Mouse (Mus musculus) MEL (cell line): ENCODE measurements at regions not wholly inside any gene's neighbourhood (a gene's known extent, or its start where the extent isn't known, plus 50 kb on each side); places are given as distances from the start of the nearest gene placed in this dataset.

Experiments used
- DNase-seq: peaks from one replicate; pipeline ENCODE4 v3.0.0; 2011; ENCODE audit warnings: low read depth, low spot score
- H3K27ac ChIP-seq: 2 replicates; pipeline ENCODE4 v1.5.1; 2012; ENCODE audit warnings: low read depth, mild to moderate bottlenecking, control low read depth, low read length, moderate library complexity; ENCODE audit not compliant: control insufficient read depth
- H3K27me3 ChIP-seq, 2 experiments: fragments of 150-350 bp in 1 of 2; sonication (generic) in 1 of 2; 2 replicates each; pipeline ENCODE4 v1.6.1; 2012; ENCODE audit warnings: low read length in 2 of 2, mild to moderate bottlenecking in 2 of 2, improper control_type of control experiment in 1 of 2, moderate library complexity in 1 of 2; ENCODE audit not compliant: insufficient read depth in 2 of 2, control insufficient read depth in 1 of 2
- H3K36me3 ChIP-seq, 2 experiments: 2 replicates each; pipeline ENCODE4 v1.6.1; 2012 to 2014; ENCODE audit warnings: low read length in 2 of 2, improper control_type of control experiment in 1 of 2, inconsistent platforms in 1 of 2, mild to moderate bottlenecking in 1 of 2; ENCODE audit not compliant: insufficient read depth in 2 of 2, control insufficient read depth in 1 of 2
- H3K4me1 ChIP-seq, 2 experiments: fragments of 150-350 bp in 1 of 2; sonication (generic) in 1 of 2; 2 replicates each; pipeline ENCODE4 v1.6.1; 2012; ENCODE audit warnings: low read length in 2 of 2, improper control_type of control experiment in 1 of 2, mild to moderate bottlenecking in 1 of 2; ENCODE audit not compliant: insufficient read depth in 2 of 2, control insufficient read depth in 1 of 2
- H3K4me3 ChIP-seq, 2 experiments: fragments of 150-350 bp in 1 of 2; sonication (generic) in 1 of 2; 2 replicates each; pipeline ENCODE4 v1.5.1; 2012; ENCODE audit warnings: low read depth in 2 of 2, low read length in 2 of 2, mild to moderate bottlenecking in 2 of 2, moderate library complexity in 2 of 2, control low read depth in 1 of 2, improper control_type of control experiment in 1 of 2; ENCODE audit not compliant: control insufficient read depth in 1 of 2, insufficient read depth in 1 of 2
- H3K79me2 ChIP-seq: 2 replicates; pipeline ENCODE4 v1.6.1; 2012; ENCODE audit warnings: mild to moderate bottlenecking, low read length, moderate library complexity; ENCODE audit not compliant: control insufficient read depth, poor library complexity, insufficient read depth
- H3K9ac ChIP-seq: 2 replicates; pipeline ENCODE4 v1.6.1; 2012; ENCODE audit warnings: low read depth, mild to moderate bottlenecking, control low read depth, low read length, moderate library complexity; ENCODE audit not compliant: control insufficient read depth, poor library complexity, severe bottlenecking
- H3K9me3 ChIP-seq: fragments of 150-350 bp; sonication (generic); replicated peaks from 2 replicates; pipeline ENCODE4 v1.6.1; 2012; ENCODE audit warnings: mild to moderate bottlenecking, low read length, improper control_type of control experiment, moderate library complexity; ENCODE audit not compliant: insufficient read depth
- BHLHE40 ChIP-seq: IDR thresholded peaks from 2 replicates; pipeline ENCODE4 v1.6.1; 2012; ENCODE audit warnings: low read depth, mild to moderate bottlenecking, inconsistent platforms, low read length, improper control_type of control experiment, borderline replicate concordance
- CHD1 ChIP-seq: IDR thresholded peaks from 2 replicates; pipeline ENCODE4 v1.6.1; 2012; ENCODE audit warnings: low read depth, mild to moderate bottlenecking, inconsistent platforms, low read length, improper control_type of control experiment
- CHD2 ChIP-seq: IDR thresholded peaks from 2 replicates; pipeline ENCODE4 v1.6.1; 2011; ENCODE audit warnings: low read length, improper control_type of control experiment
- CTCF ChIP-seq, 3 experiments: IDR thresholded peaks in 2 of 3; conservative IDR thresholded peaks in 1 of 3; 2 replicates each; pipeline ENCODE4 v1.5.1; 2011 to 2012; ENCODE audit warnings: low read length in 3 of 3, low read depth in 2 of 3, mild to moderate bottlenecking in 2 of 3, improper control_type of control experiment in 1 of 3, inconsistent platforms in 1 of 3, mixed read lengths in 1 of 3, moderate library complexity in 1 of 3; ENCODE audit not compliant: control insufficient read depth in 1 of 3, insufficient read depth in 1 of 3, poor library complexity in 1 of 3, severe bottlenecking in 1 of 3
- E2F4 ChIP-seq: IDR thresholded peaks from 2 replicates; pipeline ENCODE4 v1.6.1; 2011; ENCODE audit warnings: low read depth, low read length, improper control_type of control experiment, borderline replicate concordance
- EP300 ChIP-seq, 2 experiments: IDR thresholded peaks; 2 replicates each; pipeline ENCODE4 v1.6.1; 2011; ENCODE audit warnings: improper control_type of control experiment in 2 of 2, low read length in 2 of 2, low read depth in 1 of 2, mild to moderate bottlenecking in 1 of 2
- GABPA ChIP-seq: IDR thresholded peaks from 2 replicates; pipeline ENCODE4 v1.6.1; 2012; ENCODE audit warnings: low read depth, mild to moderate bottlenecking, inconsistent platforms, low read length, improper control_type of control experiment, moderate library complexity
- GATA1 ChIP-seq: IDR thresholded peaks from 2 replicates; pipeline ENCODE4 v1.6.1; 2011; ENCODE audit warnings: low read depth, low read length, improper control_type of control experiment
- HCFC1 ChIP-seq: IDR thresholded peaks from 2 replicates; pipeline ENCODE4 v1.6.1; 2012; ENCODE audit warnings: low read depth, mild to moderate bottlenecking, inconsistent platforms, low read length, improper control_type of control experiment, moderate library complexity
- JUND ChIP-seq: IDR thresholded peaks from 2 replicates; pipeline ENCODE4 v1.6.1; 2011; ENCODE audit warnings: low read depth, mild to moderate bottlenecking, improper control_type of control experiment, low read length
- KAT2A ChIP-seq: conservative IDR thresholded peaks from 2 replicates; pipeline ENCODE4 v1.6.1; 2012; ENCODE audit warnings: low read depth, low read length, improper control_type of control experiment, inconsistent platforms
- MAFK ChIP-seq: IDR thresholded peaks from 2 replicates; pipeline ENCODE4 v1.6.1; 2011; ENCODE audit warnings: low read depth, mild to moderate bottlenecking, low read length, improper control_type of control experiment, borderline replicate concordance
- MAZ ChIP-seq: IDR thresholded peaks from 2 replicates; pipeline ENCODE4 v1.6.1; 2012; ENCODE audit warnings: low read depth, mild to moderate bottlenecking, inconsistent platforms, low read length, improper control_type of control experiment
- MEF2A ChIP-seq: IDR thresholded peaks from 2 replicates; pipeline ENCODE4 v1.6.1; 2014; ENCODE audit warnings: low read depth, mild to moderate bottlenecking, inconsistent platforms, low read length, improper control_type of control experiment; ENCODE audit not compliant: poor library complexity, insufficient replicate concordance, severe bottlenecking; ENCODE audit errors: extremely low read depth
- MYB ChIP-seq: IDR thresholded peaks from 2 replicates; pipeline ENCODE4 v1.6.1; 2011; ENCODE audit warnings: mild to moderate bottlenecking, low read depth, low read length, improper control_type of control experiment
- NELFE ChIP-seq: IDR thresholded peaks from 2 replicates; pipeline ENCODE4 v1.6.1; 2011; ENCODE audit warnings: low read depth, low read length, improper control_type of control experiment
- NRF1 ChIP-seq: IDR thresholded peaks from 2 replicates; pipeline ENCODE4 v1.6.1; 2014; ENCODE audit warnings: low read depth, mild to moderate bottlenecking, inconsistent platforms, low read length, improper control_type of control experiment, moderate library complexity; ENCODE audit not compliant: poor library complexity, insufficient read depth, severe bottlenecking
- POLR2A ChIP-seq, 2 experiments: IDR thresholded peaks; 2 replicates each; pipeline ENCODE4 v1.6.1; 2011 to 2012; ENCODE audit warnings: low read length in 2 of 2, mild to moderate bottlenecking in 2 of 2, control low read depth in 1 of 2, improper control_type of control experiment in 1 of 2, low read depth in 1 of 2, moderate library complexity in 1 of 2; ENCODE audit not compliant: control insufficient read depth in 1 of 2, insufficient read depth in 1 of 2, poor library complexity in 1 of 2
- POLR2AphosphoS2 ChIP-seq: IDR thresholded peaks from 2 replicates; pipeline ENCODE4 v1.6.1; 2011; ENCODE audit warnings: low read length, improper control_type of control experiment
- RAD21 ChIP-seq: IDR thresholded peaks from 2 replicates; pipeline ENCODE4 v1.6.1; 2011; ENCODE audit warnings: mild to moderate bottlenecking, low read depth, low read length, improper control_type of control experiment
- RCOR1 ChIP-seq: IDR thresholded peaks from 2 replicates; pipeline ENCODE4 v1.6.1; 2012; ENCODE audit warnings: low read depth, mild to moderate bottlenecking, inconsistent platforms, low read length, improper control_type of control experiment
- SMC3 ChIP-seq: IDR thresholded peaks from 2 replicates; pipeline ENCODE4 v1.6.1; 2011; ENCODE audit warnings: low read depth, low read length, improper control_type of control experiment
- TAL1 ChIP-seq: IDR thresholded peaks from 2 replicates; pipeline ENCODE4 v1.6.1; 2012; ENCODE audit warnings: mild to moderate bottlenecking, inconsistent platforms, low read length, moderate library complexity, mixed read lengths
- TCF12 ChIP-seq: IDR thresholded peaks from 2 replicates; pipeline ENCODE4 v1.6.1; 2014; ENCODE audit warnings: low read depth, mild to moderate bottlenecking, inconsistent platforms, low read length, improper control_type of control experiment, moderate library complexity
- USF1 ChIP-seq: IDR thresholded peaks from 2 replicates; pipeline ENCODE4 v1.6.1; 2014; ENCODE audit warnings: low read depth, mild to moderate bottlenecking, inconsistent platforms, low read length, improper control_type of control experiment, moderate library complexity
- USF2 ChIP-seq, 2 experiments: IDR thresholded peaks; 2 replicates each; pipeline ENCODE4 v1.6.1; 2011 to 2012; ENCODE audit warnings: improper control_type of control experiment in 2 of 2, low read length in 2 of 2, borderline replicate concordance in 1 of 2, inconsistent platforms in 1 of 2, low read depth in 1 of 2, mild to moderate bottlenecking in 1 of 2; ENCODE audit not compliant: insufficient read depth in 1 of 2
- ZC3H11A ChIP-seq: IDR thresholded peaks from 2 replicates; pipeline ENCODE4 v1.6.1; 2012; ENCODE audit warnings: low read depth, mild to moderate bottlenecking, inconsistent platforms, low read length, improper control_type of control experiment
- ZKSCAN1 ChIP-seq: IDR thresholded peaks from 2 replicates; pipeline ENCODE4 v1.6.1; 2012; ENCODE audit warnings: low read depth, mild to moderate bottlenecking, inconsistent platforms, low read length, improper control_type of control experiment, moderate library complexity
- ZNF384 ChIP-seq: IDR thresholded peaks from 2 replicates; pipeline ENCODE4 v1.6.1; 2012; ENCODE audit warnings: low read depth, mild to moderate bottlenecking, inconsistent platforms, low read length, improper control_type of control experiment

DNA sequence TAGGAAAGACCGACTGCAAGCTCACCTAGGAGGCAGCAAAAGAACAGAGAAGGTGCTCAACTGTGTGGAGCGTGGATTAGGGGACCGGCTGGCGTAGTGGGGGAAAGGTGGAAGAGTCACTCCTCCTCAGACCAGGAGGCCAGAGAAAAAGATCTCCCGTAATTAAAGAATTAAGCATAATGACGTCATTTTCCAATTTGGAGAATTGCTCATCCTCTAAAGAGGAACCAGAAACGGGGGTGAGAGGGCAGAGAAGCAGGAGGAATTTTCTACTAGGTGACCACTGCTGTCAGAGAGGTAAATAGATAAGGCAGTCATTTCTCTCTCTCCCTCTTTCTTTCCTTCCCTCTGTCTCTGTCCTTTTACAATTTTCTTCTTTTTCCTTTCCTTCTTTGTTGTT is 71.2 kb upstream of the Caprin1 start:
- no peaks in the 10 kb centered on the region for H3K27me3 ChIP-seq
- no peaks in the 10 kb centered on the region for H3K9me3 ChIP-seq
- H3K4me1 ChIP-seq: peaks cover 0 to 4% of the 10 kb centered on the region in 2 experiments; a peak in 1 of 4 replicates

DNA sequence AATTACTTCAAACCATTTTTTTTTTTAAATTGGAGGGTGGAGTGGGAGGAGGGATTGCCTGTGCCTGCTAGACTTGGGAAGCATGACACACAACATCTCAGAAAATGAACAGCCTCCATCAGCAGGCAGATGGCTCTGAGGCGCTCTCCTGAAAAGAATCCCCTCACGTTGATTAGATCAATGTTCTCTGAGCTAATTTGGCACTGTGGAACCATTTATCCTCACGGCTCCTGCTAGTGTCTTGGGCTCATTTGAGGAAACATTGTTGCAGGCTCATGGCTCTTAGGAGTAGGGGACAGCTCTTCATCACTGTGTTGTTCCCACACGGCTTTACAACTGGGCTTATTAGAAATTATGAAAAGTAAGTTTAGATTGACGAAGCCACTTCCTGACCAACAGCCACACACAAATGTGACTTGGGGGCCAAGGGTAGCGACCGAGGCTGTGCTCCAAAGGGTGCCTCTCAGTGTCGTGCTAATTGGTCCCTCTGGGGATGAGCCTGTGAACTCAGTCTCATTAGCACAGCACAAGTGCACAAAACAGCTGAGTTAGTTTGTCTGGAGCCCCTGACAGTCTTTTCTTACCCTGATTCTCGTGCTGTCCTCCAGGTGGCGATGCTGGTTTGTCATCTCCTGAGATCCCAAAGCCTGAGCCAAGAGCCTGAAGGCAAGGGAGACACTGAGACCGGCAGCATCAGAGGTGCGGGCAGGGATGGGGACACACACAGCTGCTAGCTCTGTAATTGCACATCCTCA is 74.2 kb upstream of the Caprin1 start:
- H3K9ac ChIP-seq: no peak overlapping the region
- H3K4me1 ChIP-seq: peaks cover 2 to 4% of the 10 kb centered on the region in 2 experiments; a peak in 3 of 4 replicates
- no peaks in the 10 kb centered on the region for H3K79me2 ChIP-seq
- H3K27me3 ChIP-seq: no peaks in the 10 kb centered on the region
- peak; percentile 83 for DNase-seq
- H3K36me3 ChIP-seq: peaks cover 0 to 6% of the 10 kb centered on the region in 2 experiments; a peak in 2 of 4 replicates
- TF ChIP-seq MAZ: no peak
- no peak for TF ChIP-seq CHD1
- TF ChIP-seq TCF12: no peak
- TF ChIP-seq CTCF (IDR thresholded peaks at IDR 0.05 in 2 of 3, conservative IDR thresholded peaks at IDR 0.05 in 1 of 3; ENCODE audit: control insufficient read depth in 1 of 3, insufficient read depth in 1 of 3, low read depth in 2 of 3, low read length in 3 of 3, poor library complexity in 1 of 3, severe bottlenecking in 1 of 3): peak; percentile 53 to 98 (median 78)
- no peak for TF ChIP-seq CHD2
- TF ChIP-seq NRF1: no peak
- TF ChIP-seq NELFE: no peak
- TF ChIP-seq JUND: no peak
- TF ChIP-seq MEF2A: no peak
- TF ChIP-seq BHLHE40: no peak
- no peak for TF ChIP-seq TAL1
- no peak for TF ChIP-seq HCFC1
- no peak for TF ChIP-seq POLR2A (IDR thresholded peaks at IDR 0.05; ENCODE audit: control insufficient read depth in 1 of 2, insufficient read depth in 1 of 2, low read depth in 1 of 2, low read length in 2 of 2, poor library complexity in 1 of 2)
- TF ChIP-seq RAD21: peak; percentile 97
- TF ChIP-seq KAT2A: no peak
- TF ChIP-seq ZC3H11A: peak; percentile 100
- TF ChIP-seq GABPA: no peak
- no peak for TF ChIP-seq POLR2AphosphoS2
- no peak for TF ChIP-seq USF1
- no peak for TF ChIP-seq ZNF384
- no peak for TF ChIP-seq RCOR1
- peak; percentile 99 for TF ChIP-seq SMC3
- no peak for TF ChIP-seq MAFK
- no peak for TF ChIP-seq MYB
- H3K27ac ChIP-seq: no peak overlapping the region
- H3K4me3 ChIP-seq: no peak overlapping the region
- H3K9me3 ChIP-seq: no peaks in the 10 kb centered on the region

More for the DNA sequence above, 71.2 kb upstream of the Caprin1 start:
- Histone ChIP-seq H3K4me3 (no peak overlapping the region), H3K9ac (no peak overlapping the region), H3K36me3 (no peaks in the 10 kb centered on the region), H3K79me2 (no peaks in the 10 kb centered on the region), H3K27ac (no peak overlapping the region)
- TF ChIP-seq SMC3: no peak
- TF ChIP-seq HCFC1: no peak
- TF ChIP-seq E2F4: no peak
- no peak for TF ChIP-seq USF1
- TF ChIP-seq MEF2A: no peak
- TF ChIP-seq ZNF384: no peak
- TF ChIP-seq NRF1: no peak
- TF ChIP-seq CHD2: no peak
- no peak for TF ChIP-seq MAZ
- no peak for TF ChIP-seq BHLHE40
- TF ChIP-seq USF2 (IDR thresholded peaks at IDR 0.05; ENCODE audit: borderline replicate concordance in 1 of 2, insufficient read depth in 1 of 2, low read depth in 1 of 2, low read length in 2 of 2): no peak
- TF ChIP-seq JUND: no peak
- TF ChIP-seq CHD1: no peak
- no peak for TF ChIP-seq MYB
- TF ChIP-seq EP300 (IDR thresholded peaks at IDR 0.05; ENCODE audit: low read depth in 1 of 2, low read length in 2 of 2): no peak
- TF ChIP-seq GATA1: no peak
- TF ChIP-seq POLR2A (IDR thresholded peaks at IDR 0.05; ENCODE audit: control insufficient read depth in 1 of 2, insufficient read depth in 1 of 2, low read depth in 1 of 2, low read length in 2 of 2, poor library complexity in 1 of 2): no peak
- TF ChIP-seq ZKSCAN1: no peak
- DNase-seq: no peak
